Mouse (Mus musculus) cerebellum, adult 18-20 months (tissue): ENCODE measurements around the gene Slfn14.
A peak's percentile ranks its signal among the peaks of the same experiment; 100 is the strongest.
"Not testable (repeated sequence)": the region's sequence is repeated elsewhere in the genome, so short reads cannot be mapped to it uniquely, and the experiment has no call there.

Source experiments
- DNase-seq, 2 experiments: peaks; one replicate each; pipeline ENCODE4 v3.0.0; 2021

Slfn14 gene

GRCm38 (mm10) chr11:83286566-83286965 lies at the start of gene Slfn14:
Gene Slfn14, minus strand, starts transcription at chr11:83286726.
- no peak for DNase-seq

DNA sequence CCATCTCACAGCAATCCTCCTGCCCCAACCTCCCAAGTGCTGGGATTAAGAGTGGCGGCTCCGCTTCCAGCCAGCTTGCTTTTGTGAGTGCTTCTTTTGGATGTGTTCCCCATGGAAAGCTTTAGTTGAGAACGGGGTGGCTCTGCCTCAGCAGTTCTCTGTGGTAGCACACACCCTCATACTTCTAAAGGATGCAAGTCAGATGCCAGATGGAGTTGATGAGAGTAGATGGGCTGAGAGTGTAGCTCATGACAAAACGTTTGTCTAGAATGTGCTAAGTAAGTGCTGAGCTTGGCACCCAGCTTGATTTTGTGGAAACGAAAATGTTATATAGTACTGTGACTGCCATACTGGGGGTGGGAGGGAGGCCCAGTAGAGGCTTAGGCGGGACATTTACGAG lies 49.3 kb upstream of the Slfn14 start:
- no peak for DNase-seq

GRCm38 (mm10) chr11:83327427-83327826 lies 40.9 kb upstream of the Slfn14 start:
- peak; percentile 57 to 65 for DNase-seq

- DNase-seq: not testable (repeated sequence)
Measured at GRCm38 (mm10) chr11:83326692-83327091, 40.2 kb upstream of the Slfn14 start.

GRCm38 (mm10) chr11:83319048-83319447 lies 32.5 kb upstream of the Slfn14 start:
- no peak for DNase-seq

DNA sequence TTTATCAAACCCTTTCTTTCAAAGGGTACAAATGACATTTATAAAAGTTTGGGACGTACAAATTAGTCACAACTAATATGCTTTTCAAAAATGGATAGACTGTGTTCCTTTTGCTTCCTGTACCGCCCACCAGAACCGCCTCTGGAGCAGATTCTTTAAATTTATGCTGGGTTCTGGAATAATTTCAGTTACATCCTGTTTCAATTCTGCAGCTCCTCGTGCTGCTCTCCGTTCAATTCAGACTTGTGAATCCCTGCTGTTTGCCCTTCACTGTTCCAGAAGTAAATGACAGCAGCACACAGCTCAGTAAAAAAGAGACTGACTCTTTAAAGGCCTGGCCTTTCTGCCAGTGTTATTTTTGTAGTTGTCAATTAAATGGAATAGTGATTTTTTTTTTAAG lies 25.9 kb upstream of the Slfn14 start:
- DNase-seq: no peak

- DNase-seq: no peak
Measured at GRCm38 (mm10) chr11:83306700-83307253, 20.3 kb upstream of the Slfn14 start.

DNA sequence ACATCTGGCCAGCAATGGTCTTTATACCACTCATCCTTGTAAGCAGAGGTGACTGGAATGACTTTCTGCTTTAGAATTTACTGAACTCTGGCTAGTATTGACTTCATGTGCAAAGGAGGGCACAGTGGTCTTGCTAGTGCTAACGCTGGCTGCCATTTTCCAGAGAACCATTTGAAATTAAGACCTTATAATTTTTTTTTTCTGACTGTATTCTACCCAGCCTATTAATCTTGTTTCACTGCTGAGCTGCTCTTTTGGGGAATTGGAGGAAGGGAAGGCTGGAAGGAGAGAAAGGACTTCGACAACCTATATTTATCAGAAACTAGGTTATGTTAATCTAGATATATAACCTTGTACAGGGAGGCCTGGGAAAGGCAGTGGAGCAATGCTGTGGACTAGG lies 18.0 kb upstream of the Slfn14 start:
- no peak for DNase-seq

- DNase-seq: no peak
Measured at GRCm38 (mm10) chr11:83303751-83304150, 17.2 kb upstream of the Slfn14 start.

GRCm38 (mm10) chr11:83302526-83303251 lies 16.2 kb upstream of the Slfn14 start, which contains the start of gene Pex12:
Gene Pex12, minus strand, starts transcription at chr11:83302586.
- peak; percentile 93 to 95 for DNase-seq

GRCm38 (mm10) chr11:83302124-83302523 lies 15.6 kb upstream of the Slfn14 start:
- peak in 1 of 2 experiments; percentile 26 for DNase-seq

DNA sequence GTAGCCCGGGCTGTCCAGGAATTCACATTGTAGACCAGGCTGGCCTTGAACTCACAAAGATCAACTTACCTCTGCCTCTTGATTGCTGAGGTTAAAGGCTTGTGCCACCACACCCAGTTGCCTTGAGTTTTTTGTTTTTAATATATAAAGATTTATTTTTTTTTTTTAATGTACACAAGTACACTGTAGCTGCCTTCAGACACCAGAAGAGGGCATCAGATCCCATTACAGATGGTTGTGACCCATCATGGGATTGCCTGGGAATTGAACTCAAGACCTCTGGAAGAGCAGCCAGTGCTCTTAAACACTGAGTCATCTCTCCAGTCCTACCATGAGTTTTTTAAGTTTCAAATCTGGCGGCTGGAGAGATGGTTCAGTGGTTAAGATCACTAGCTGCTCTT lies 14.9 kb upstream of the Slfn14 start:
- DNase-seq: no peak

DNA sequence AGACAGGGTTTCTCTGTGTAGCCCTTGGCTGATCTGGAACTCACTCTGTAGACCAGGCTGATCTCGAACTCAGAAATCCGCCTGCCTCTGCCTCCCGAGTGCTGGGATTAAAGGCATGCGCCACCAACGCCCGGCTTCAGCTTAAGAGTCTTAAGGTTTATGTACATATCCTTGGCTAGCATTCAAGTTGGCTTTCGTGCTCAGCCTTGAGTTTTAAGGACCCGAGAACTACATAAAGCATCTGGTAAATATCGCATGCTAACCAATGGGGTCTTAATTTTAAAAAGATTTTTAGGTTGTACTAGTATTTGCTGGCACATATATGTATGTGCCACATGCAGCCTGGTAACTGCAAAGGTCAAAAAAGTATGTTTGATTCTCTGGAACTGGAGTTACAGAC lies 13.2 kb upstream of the Slfn14 start:
- DNase-seq: no peak

- DNase-seq: peak; percentile 91 to 95
Measured at GRCm38 (mm10) chr11:83298225-83299195, 12.0 kb upstream of the Slfn14 start, which contains the start of gene Ap2b1. Gene Ap2b1, plus strand, starts transcription at chr11:83299024.

- no peak for DNase-seq
Measured at GRCm38 (mm10) chr11:83297816-83298215, 11.3 kb upstream of the Slfn14 start.

DNA sequence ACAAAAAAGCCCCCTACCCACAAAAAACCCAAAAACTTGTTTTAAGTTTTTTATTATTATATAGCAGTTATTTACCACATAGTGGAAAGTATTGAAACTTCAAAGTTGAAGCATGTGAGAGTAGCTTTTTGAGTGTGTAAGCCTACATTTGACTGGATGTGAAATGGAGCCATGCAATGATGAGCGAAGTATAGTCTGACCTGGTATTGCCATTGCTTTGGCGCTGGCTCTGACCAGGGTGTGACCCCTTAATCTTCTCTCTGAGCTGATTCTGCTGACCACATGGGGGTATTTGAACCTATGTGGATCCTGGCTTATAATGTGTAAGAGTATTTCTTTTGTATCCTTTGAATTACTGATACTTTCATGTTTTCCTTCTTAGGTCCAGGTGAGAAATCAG lies 7.6 kb upstream of the Slfn14 start:
- DNase-seq: no peak

DNA sequence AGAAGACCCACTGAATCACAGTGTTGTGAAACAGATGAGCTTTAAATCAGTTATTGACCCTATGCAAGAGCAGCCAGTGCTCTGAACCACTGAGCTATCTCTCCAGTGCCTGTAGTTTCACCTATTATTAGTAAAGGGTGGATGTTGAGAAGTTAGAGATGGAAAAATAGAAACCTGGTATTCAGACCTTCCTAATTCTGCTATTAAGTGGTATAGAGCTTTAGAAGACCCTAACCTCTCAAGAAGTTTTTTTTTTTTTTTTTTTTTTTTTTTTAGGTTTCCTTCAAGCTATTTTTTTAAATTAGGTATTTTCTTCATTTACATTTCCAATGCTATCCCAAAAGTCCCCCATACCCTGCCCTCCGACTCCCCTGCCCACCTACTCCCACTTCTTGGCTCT lies 6.7 kb upstream of the Slfn14 start:
- DNase-seq: no peak

- DNase-seq: peak; percentile 14 to 35
Measured at GRCm38 (mm10) chr11:83292251-83292587, 5.7 kb upstream of the Slfn14 start.

DNA sequence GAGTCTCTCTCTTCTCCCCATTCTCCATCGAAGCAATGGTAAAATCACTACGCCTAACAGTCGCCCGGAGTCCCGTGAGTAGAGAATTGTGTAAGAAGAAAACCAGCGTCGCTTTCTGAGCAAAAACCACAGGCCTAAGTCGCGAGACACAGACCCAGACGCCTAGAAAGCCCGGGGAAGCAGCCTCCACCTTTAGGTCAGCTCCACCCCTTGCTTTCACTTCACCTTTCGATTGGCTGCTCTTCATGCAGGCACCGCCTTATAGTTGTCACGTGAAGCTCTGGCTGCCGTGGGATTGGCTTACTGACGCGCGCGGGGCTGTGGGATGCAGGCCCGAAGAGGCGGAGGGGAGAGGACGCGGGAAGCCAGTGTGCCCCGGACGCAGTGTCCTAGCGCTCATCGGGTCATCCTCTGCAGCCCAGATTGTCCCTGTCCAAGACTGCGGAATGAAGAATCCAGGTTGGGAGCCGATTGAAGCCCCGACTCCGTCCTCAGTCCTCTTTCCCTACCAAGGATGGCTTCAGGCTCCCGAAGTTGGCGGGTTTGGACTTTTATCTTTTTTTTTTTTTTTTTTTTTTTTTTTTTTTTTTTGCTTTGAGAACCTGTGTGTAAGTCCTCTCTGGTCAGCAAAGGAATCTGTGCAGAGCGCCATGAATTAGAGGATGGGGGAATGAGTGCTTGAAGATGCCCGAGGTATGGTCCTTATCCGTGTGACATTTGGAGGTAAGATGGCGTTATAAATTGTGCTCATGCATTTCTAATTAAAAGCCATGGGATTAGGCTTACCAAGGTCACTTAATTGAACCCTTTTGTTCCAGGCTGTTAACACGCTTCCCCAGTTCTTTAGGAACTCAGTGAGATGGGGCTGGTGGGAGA lies 5.1 kb upstream of the Slfn14 start:
- peak; percentile 94 to 98 for DNase-seq

GRCm38 (mm10) chr11:83289633-83290032 lies 3.1 kb upstream of the Slfn14 start:
- no peak for DNase-seq

DNA sequence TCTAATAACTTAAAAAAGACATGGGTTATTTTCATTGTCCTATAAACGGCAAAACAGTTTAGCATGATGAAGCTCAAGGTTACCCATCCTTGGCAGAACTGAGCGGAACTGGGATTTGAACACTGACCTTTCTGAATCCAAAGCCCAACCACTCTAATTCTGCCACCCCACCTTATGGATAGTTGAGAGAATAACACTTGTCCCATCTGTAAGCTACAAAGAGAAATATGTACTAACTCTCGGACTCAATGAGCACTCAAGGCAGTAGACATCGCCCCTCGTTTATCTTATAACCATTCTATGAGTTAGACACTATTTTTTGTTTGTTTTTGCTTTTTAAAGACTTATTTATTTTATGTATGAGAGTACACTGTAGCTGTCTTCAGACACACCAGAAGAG lies 2.5 kb upstream of the Slfn14 start:
- no peak for DNase-seq

- DNase-seq: no peak
Measured at GRCm38 (mm10) chr11:83285627-83286026, 899 bp downstream of the Slfn14 start.

- no peak for DNase-seq
Measured at GRCm38 (mm10) chr11:83282084-83282483, 4.4 kb downstream of the Slfn14 start.
